Mouse (Mus musculus): ENCODE results near the gene Oas2.

Gene Oas2

GRCm38 (mm10) chr5:120694695-120695074, 55.0 kb downstream of the Oas2 start:
- peak; percentile 57 to 68 for DNase-seq

DNA sequence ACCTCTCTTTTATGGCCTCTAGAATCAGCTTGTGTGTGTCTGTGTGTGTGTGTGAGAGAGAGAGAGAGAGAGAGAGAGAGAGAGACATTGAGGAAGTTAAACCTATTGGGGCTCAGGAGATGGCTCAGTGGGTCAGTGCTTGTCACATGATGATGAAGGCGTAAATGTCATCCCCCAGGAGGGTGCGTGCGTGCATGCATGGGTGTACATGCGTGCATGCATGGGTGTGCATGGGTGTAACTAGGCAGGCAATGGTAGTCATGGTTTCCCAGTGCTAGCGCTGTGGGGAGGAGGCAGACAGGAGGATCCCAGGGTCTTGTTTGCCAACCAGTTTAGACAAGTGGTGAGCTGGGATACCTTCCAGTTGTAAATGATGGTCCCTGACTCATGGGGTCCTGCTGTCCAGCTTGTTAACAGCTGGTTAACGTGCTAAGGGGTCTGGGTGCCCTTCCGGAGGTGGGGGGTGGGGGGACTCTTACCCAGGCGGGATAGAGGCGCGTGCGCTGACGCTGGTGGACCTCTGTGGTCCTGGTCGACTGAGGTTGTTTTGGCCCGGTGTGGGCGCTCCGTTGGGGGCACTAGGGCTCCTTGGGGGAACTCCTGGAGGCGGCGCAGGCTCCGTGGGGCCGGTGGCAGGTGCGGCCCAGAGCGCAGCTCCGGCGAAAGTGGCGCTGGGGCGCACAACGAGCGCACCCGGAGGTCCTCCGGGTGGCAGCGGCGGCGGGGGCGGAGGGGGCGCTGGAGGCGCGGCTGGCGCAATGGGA, 55.5 kb downstream of the Oas2 start:
- DNase-seq, result no peak

DNA sequence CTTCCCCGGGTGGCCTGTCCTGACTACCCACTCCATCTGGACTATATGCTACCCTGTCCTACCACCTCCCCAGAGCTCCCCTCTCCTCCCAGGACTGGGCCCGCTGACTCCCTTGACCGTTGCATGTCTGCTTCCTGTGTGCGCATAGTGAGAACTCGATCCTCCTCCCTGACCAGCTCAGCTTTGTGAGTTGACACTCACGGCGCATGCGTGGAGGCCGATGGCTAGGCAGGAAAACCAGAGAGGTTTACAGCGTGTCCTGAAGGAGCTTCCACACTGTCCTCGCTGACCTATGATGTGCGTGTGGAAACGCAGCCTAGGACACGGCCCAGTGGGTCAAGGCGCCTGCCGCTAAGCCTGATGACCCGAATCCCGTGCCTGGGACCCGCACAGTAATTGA, 57.6 kb downstream of the Oas2 start:
- peak in 1 of 2 experiments; percentile 7 for DNase-seq

GRCm38 (mm10) chr5:120690417-120690816, 59.2 kb downstream of the Oas2 start:
- no peak for DNase-seq

- no peak for DNase-seq
These were observed 61.2 kb downstream of the Oas2 start for GRCm38 (mm10) chr5:120688434-120688833.

DNA sequence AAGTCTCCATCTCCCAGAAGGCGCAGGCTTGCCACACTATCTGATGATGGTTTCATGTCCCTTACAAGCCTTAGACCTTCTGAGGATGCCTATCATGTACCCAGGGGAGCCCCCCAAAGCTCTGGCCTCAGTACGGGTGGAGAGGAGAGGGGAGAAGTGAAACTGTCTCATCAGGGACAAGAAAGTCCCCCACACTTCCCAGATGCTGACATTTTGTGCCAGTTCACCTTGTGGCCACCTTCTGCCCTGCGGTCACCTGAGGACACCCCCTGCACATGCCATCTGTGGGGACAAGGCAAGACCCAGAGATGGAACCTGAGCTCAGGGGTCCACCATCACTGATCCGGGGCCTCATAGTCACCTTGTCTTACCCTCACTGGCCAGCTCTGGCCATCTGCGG, 61.8 kb downstream of the Oas2 start:
- DNase-seq, result no peak

DNA sequence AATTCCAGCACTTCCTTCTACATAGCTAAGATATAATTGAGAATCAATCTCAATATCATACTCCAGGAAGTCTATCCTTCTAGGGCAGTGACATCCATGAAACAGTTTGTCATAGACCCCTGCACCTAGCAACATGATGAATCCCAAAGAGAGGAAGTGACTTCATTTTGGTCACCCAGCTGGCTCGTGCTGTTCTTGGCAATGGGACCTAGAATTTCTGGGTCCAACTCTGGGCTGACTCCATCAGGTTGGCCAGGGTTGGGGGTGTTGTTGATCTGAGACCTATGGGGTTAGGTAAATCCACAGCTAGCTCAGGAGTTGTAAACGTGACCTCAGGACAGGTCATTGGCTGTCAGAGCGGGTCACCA, 62.2 kb downstream of the Oas2 start:
- no peak for DNase-seq

- DNase-seq, result no peak
These were observed 62.7 kb downstream of the Oas2 start for GRCm38 (mm10) chr5:120686749-120687483.

- DNase-seq, result no peak
These were observed 64.0 kb downstream of the Oas2 start for GRCm38 (mm10) chr5:120685678-120686077.

DNA sequence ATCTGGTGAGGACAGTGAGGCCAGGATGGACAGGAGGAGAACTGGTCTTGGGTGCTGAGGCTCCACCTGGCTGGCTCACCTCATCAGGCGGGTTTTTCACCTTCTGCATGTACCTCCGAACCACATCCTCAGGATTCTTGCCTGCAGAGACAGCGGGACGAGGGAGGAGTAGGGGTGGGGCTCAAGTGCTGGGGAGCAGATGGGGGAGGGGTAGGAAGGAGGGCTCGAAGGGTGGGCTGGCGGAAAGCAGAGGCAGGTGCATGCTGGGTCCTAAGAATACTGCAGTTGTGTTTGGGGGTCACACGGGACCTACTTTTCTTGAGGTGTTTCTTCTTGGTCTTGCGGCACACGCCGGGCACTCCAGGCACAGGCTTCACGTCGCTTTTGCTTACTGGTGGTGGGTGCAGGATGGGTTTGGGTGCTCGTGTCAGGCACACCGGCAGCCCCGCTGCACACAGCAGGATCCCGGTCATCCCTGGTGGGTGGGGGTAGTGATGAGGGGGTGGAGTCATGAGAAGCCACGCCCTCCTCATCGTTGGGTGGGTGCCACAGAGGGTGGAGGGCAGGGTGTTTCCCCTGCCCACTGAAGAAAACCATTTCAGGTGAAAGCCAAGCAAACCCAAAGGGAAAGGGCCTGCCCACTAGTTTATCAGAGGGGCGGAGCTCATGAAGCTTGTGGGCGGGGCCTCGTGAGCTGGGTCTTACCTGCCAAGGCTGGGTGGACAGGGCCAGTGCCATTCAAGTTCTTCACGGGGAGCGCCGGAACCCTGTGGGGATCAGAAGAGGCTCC, 66.5 kb downstream of the Oas2 start:
- peak in 1 of 2 experiments; percentile 10 for DNase-seq

- DNase-seq, result peak in 1 of 2 experiments; percentile 18
These were observed 68.7 kb downstream of the Oas2 start for GRCm38 (mm10) chr5:120680918-120681317.
